Mouse (Mus musculus) right cerebral cortex, adult 2 months (tissue): ENCODE measurements at regions not wholly inside any gene's neighbourhood (a gene's known extent, or its start where the extent isn't known, plus 50 kb on each side); places are given as distances from the start of the nearest gene placed in this dataset.
A peak's percentile ranks its signal among the peaks of the same experiment; 100 is the strongest.

Experiments used
- DNase-seq, 2 experiments: peaks; one replicate each; pipeline ENCODE4 v3.0.0; 2021 to 2022; ENCODE audit warnings: low spot score in 2 of 2

- no peak for DNase-seq
Observed at GRCm38 (mm10) chr1:120883632-120884031, 281.4 kb downstream of the En1 start.

DNA sequence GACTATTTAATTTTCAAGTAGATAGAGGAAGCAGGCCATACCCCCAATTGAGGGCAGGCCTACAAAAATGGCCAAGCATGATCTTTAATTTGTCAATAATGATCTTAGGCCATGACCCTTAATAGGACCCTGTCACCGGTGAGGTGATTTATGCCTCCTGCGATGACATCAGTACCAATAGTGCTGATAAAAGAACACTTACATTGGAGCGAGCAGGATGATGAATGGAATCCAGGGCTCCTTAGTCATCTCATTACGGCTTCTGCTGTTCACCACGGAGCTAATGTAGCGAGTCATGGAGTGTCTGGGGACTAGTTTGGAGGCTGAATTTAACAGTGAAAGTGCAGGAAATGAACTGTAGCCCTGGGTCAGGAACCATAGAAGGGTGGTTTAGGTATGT is 308.6 kb downstream of the En1 start:
- no peak for DNase-seq

- no peak for DNase-seq
Observed at GRCm38 (mm10) chr1:120911962-120912670, 309.9 kb downstream of the En1 start.

- DNase-seq = no peak
Observed at GRCm38 (mm10) chr1:120921540-120921939, 319.3 kb downstream of the En1 start.

DNA sequence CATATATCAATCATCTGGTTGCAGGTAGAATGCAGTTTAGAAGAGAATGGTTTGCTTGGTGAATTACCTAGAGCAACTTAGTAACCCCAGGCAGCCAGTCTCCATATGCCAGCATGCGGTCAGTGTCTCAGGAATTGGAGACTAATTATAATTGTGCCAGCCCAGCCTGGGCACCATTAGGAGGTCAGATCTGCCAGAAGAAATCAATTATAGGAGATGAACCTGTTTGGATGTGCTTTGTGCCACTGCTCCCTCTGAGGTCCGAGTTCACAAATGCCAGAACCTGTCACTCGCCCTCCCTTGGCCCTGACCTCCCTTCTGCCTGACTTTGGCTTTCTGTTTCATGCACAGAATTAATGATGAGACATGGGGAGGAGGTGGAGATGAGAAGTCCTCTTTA is 323.1 kb downstream of the En1 start:
- DNase-seq = no peak

GRCm38 (mm10) chr1:120930141-120930540 is 327.9 kb downstream of the En1 start:
- no peak for DNase-seq

DNA sequence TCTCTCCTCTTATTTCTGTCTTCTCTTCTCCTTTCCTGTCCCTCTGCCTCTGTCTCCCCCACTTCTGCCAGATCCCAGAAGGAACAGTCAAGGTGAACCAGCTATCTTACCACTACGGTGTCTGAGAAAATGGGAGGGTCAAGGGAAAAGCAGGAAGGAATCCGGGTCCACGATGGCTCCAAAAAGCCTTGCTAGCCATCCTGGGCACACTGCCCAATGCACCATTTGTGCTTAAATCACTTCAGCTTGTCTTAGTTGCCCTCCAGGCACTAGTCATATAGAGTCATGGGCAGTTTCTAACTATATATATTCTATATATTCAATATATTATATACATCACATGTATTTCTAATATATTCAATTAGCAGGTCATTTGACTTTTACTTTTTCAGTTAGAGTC is 333.1 kb downstream of the En1 start:
- no peak for DNase-seq

DNA sequence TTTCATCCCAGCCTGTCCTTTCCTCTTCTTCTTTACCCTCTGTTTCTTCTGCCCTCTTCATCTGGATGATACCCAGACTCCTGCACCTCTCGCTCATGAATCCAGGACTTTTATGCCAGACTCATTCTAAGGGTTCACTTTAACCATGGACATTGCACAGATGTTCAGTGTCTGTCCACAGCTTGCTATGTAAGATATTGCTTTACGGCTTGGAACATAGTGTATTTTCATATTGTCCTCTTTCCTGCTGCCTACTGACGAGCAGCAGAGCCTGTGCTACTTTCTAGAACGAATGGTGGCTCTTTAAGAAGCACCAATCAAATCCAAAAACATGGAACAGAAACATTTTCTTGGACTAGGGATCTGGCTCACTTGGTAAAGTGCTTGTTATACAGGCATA is 341.5 kb downstream of the En1 start:
- no peak for DNase-seq

DNA sequence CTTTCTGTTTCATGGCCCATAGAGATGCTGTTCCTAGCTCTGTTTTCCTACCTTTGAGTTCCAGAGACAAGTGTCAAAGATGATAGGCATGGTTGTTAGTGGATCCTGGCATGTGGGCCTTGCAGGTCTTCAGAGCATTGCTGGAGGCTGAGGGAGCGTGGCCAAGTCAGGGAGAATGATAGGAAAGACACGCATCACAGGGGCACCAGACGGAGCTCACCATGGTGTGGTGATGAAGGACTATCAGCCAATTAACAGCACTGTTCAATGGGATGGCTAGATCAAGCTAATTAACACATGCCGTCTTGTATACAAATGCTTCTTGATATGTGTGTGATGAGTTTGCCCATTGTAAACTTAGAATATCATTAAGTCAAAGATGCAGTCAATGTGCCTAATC is 344.1 kb downstream of the En1 start:
- DNase-seq = no peak

GRCm38 (mm10) chr1:120961235-120961634 is 359.0 kb downstream of the En1 start:
- DNase-seq = no peak

DNA sequence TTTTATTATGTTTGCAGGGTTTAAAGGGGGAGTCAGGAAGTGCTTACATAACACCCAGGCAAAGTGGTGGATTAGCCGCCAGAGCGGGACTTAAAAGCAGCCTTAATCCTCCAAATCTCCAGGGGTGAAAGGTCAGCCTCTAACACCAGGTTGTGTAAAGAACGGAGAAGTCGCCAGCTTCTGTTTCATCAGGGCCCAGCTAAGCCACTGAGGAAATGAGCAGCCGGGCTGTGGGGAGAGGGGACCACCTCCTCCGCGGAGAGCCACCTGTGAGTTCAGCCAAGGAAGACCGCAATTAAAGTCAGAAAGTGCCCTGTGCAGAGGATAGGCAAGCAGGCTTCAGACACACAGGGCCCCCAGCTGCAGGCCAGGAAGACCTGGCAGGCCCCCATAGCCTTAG is 359.8 kb downstream of the En1 start:
- DNase-seq = no peak

GRCm38 (mm10) chr1:120963477-120964178 is 361.4 kb downstream of the En1 start:
- DNase-seq = peak in 1 of 2 experiments; percentile 7

DNA sequence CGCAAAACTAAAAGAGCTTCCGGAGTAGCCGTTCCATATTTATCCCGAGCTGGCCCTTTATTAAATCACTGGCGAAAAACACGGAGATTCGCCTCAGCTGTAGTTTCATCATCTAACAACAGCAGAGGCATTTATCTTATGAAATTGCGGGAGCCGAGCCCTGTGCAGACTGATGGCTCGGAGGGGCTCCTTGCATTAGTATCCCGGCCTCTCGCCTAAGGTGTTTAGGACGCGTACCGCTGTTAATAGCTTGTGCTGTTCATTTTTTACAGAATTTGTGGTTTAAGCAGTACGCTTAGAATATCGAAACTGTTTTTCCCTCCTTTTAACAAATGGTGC is 361.9 kb downstream of the En1 start:
- DNase-seq = peak in 1 of 2 experiments; percentile 4

DNA sequence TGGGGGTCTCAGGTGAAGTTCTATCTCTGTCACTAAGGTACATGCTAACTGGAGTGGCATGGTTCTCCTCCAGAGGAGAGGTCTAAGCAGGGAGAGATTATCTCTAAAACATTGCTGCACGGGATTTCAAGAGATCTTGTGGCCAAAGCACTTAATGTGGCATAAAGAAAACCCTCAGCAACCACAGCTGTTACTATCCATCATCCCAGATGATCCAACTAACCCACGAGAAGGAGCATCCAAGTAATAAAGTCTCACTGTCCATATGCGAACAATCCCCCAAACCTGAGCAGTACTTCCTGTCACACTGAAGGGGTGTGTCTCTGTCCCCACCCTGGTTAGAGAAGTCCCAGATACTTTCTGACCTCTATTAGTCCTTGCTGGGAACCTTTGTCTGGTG is 363.9 kb downstream of the En1 start:
- DNase-seq = no peak

- no peak for DNase-seq
Observed at GRCm38 (mm10) chr1:120974661-120975060, 357.7 kb downstream of the Insig2 start.

DNA sequence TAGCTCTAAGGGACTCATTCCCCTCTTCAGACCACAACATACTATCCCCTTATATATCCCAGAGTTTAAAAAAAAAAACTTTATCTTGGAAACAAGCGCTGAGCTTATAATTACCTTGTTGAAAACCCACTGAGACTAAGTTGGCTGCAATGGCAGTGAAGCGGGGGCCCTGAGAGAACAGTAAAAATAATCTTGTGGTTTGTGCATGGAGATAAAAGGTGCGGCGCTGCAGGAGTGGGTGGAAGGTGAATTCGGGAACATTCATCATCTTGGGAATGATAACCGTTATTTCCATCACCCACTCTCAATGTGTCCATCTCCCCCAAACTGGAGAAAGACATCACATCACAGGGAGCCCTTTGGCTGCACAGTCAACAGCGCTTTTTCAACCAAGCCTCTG is 327.9 kb downstream of the Insig2 start:
- peak; percentile 6 to 10 for DNase-seq

- DNase-seq = no peak
Observed at GRCm38 (mm10) chr1:121005198-121005597, 327.2 kb downstream of the Insig2 start.

DNA sequence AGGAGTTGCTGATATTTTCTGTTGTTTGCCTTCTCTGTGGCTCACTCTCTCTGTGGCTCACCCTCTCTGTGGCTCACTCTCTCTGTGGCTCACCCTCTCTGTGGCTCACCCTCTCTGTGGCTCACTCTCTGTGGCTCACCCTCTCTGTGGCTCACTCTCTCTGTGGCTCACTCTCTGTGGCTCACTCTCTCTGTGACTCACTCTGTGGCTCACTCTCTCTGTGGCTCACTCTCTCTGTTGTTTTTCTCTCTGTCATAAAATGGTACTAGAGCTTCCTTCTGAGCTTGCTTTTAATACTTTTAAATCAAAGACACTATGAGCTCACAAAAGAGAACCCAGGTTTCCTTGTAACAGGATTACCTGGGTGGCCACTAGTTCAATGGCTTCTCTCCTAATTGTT is 320.3 kb downstream of the Insig2 start:
- DNase-seq = no peak

- DNase-seq = no peak
Observed at GRCm38 (mm10) chr1:121013839-121014503, 318.4 kb downstream of the Insig2 start.

DNA sequence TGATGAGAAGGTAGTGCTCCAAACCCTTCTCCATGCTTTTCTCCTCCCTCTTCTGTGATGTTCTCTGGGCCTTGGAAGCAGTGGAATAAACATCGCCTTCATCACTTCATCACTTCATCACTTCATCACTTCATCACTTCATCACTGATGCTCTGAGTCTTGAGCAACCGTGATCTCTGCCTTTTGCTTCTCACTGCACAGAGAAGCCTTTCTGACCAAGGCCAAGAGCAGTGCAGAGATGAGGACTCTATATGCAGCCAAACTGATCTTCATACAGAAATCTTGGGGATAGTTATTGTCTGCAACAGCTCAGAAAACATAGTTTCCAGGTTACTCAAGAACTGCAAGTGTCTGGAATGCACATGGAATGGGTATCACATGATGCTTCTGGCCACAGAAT is 303.0 kb downstream of the Insig2 start:
- no peak for DNase-seq

DNA sequence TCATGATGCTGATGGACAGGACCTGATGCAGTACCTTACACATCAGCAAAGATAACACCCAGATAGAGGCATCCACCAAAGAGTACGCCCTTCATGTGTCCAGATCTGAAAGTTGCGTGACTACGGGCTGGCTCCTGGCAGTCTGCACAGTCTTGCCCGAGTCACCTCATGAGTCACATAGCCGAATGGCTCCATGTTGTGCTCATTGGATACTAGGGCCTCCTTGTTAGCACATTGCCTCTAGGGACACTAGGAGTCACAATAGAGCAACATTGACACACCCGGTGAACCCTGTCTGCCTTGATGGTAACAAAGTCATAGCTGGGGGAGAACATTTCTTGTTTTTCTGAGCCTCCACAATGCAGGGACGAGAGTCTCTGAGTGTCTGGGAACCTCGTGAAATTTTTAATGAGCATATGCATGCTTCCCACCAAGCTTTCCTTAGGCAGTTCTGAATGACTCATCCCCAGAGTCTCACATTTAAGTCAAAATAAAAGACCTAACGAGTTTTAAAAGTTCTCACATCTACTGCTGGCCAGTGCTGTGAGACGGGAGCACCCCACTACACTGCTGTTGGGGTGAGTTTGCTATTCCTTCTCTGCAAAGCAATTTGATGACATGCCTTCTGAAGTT is 297.5 kb downstream of the Insig2 start:
- DNase-seq = no peak

GRCm38 (mm10) chr1:121046581-121046980 is 285.8 kb downstream of the Insig2 start:
- DNase-seq = no peak

DNA sequence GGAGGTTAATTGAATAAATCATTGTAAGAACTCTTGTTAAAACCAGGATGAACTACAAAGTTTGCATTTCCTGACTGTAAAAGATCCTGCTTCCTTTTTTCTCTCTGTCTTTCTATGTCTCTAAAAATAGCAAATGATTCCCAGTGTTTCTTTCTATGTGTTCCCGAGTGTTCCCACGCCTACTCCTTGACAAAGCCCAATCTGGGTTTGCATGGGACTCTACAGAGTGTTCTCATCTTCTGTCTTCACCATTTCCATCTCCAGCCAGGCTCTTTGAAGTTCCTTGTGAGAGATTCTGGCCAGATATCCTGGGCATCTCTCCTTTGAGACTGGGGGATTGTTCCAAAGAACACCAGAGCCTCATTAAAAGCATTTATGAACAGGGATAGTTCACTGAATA is 285.0 kb downstream of the Insig2 start:
- peak; percentile 22 to 31 for DNase-seq
